Mouse (Mus musculus) bone marrow macrophage, adult 2 months (primary cell): ENCODE measurements around the gene Dazap2.

Experiments
- CTCF ChIP-seq: IDR thresholded peaks from 2 replicates; pipeline ENCODE4 v1.5.1; 2012; ENCODE audit warnings: low read depth, mild to moderate bottlenecking, low read length, moderate library complexity
- POLR2A ChIP-seq: IDR thresholded peaks from 2 replicates; pipeline ENCODE4 v1.6.1; 2012; ENCODE audit warnings: mild to moderate bottlenecking, low read depth, low read length, borderline replicate concordance

DNA sequence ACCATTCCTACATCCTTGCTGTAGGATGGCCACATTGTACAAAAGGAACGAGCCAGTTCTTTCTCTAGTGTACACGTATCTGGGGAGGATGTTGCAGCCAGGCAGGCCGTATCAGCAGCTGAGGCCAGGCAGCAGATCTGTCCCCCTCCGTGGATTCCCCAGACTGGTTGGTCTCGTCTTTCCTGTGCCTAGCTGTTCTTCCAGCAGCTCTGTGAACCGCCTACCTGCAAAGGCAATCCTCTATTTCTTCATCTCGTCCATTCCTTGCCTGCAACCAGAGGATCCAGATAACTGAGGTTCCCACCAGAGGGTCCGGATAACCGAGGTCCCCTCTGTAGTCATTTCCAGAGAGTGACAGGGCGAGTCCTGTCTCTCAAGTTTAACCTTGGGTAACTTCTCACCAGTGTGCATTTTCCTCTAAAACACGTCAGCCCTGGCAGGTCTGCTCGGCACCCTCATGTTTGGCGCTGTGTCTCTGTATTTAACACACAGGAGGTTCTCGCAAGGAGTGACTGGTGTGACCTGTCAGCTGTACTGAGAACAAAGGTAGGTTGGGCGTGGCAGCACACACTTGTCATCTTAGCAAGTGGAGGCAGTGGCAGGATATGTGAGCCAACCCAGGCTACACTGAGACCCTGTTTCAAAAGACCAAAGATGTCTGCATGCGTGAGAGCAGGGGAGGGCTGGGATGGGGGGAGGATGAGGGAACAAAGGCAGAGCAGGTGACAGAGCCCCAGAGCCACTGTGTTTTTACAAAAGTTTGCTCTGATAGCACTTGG is 25.0 kb downstream of the Dazap2 start:
- no peak for TF ChIP-seq CTCF
- no peak for TF ChIP-seq POLR2A
